Mouse (Mus musculus) kidney, adult 18-20 months (tissue): ENCODE measurements around the gene Tnfrsf13b.
A peak's percentile ranks its signal among the peaks of the same experiment; 100 is the strongest.

Source experiments
- DNase-seq: peaks from one replicate; pipeline ENCODE4 v3.0.0; 2021

Tnfrsf13b gene

GRCm38 (mm10) chr11:61126606-61127355, at the start of gene Tnfrsf13b:
Gene Tnfrsf13b (plus strand): TSS chr11:61126755.
- DNase-seq = no peak

GRCm38 (mm10) chr11:61081624-61082023, 44.9 kb upstream of the Tnfrsf13b start:
- DNase-seq = no peak

GRCm38 (mm10) chr11:61090195-61090594, 36.4 kb upstream of the Tnfrsf13b start:
- DNase-seq = no peak

GRCm38 (mm10) chr11:61091192-61091591, 35.4 kb upstream of the Tnfrsf13b start:
- DNase-seq = no peak

GRCm38 (mm10) chr11:61091642-61092262, 34.8 kb upstream of the Tnfrsf13b start:
- peak; percentile 79 for DNase-seq

GRCm38 (mm10) chr11:61098046-61098445, 28.5 kb upstream of the Tnfrsf13b start:
- DNase-seq = no peak

GRCm38 (mm10) chr11:61102397-61103339, 23.9 kb upstream of the Tnfrsf13b start:
- no peak for DNase-seq

- DNase-seq = peak; percentile 85
Observed at GRCm38 (mm10) chr11:61104241-61104901, 22.2 kb upstream of the Tnfrsf13b start.

GRCm38 (mm10) chr11:61108911-61109361, 17.6 kb upstream of the Tnfrsf13b start:
- DNase-seq = no peak

- no peak for DNase-seq
Observed at GRCm38 (mm10) chr11:61109707-61110106, 16.8 kb upstream of the Tnfrsf13b start.

- DNase-seq = no peak
Observed at GRCm38 (mm10) chr11:61110113-61110512, 16.4 kb upstream of the Tnfrsf13b start.

- no peak for DNase-seq
Observed at GRCm38 (mm10) chr11:61110928-61111327, 15.6 kb upstream of the Tnfrsf13b start.

GRCm38 (mm10) chr11:61111472-61111871, 15.1 kb upstream of the Tnfrsf13b start:
- DNase-seq = no peak

- DNase-seq = no peak
Observed at GRCm38 (mm10) chr11:61112323-61112995, 14.1 kb upstream of the Tnfrsf13b start.

GRCm38 (mm10) chr11:61116226-61116625, 10.3 kb upstream of the Tnfrsf13b start:
- no peak for DNase-seq

- no peak for DNase-seq
Observed at GRCm38 (mm10) chr11:61119996-61120583, 6.5 kb upstream of the Tnfrsf13b start.

- no peak for DNase-seq
Observed at GRCm38 (mm10) chr11:61122283-61122768, 4.2 kb upstream of the Tnfrsf13b start.

- no peak for DNase-seq
Observed at GRCm38 (mm10) chr11:61122769-61123288, 3.7 kb upstream of the Tnfrsf13b start.

GRCm38 (mm10) chr11:61123886-61124285, 2.7 kb upstream of the Tnfrsf13b start:
- DNase-seq = no peak

- no peak for DNase-seq
Observed at GRCm38 (mm10) chr11:61125970-61126369, 585 bp upstream of the Tnfrsf13b start.

- no peak for DNase-seq
Observed at GRCm38 (mm10) chr11:61127421-61128055, 983 bp downstream of the Tnfrsf13b start.
